Mouse (Mus musculus) lung, adult 2 months (tissue): Measurements from ENCODE around the gene Afm. TPM values are rescaled to one million over a fixed set of nuclear protein-coding genes. Genes with fewer than 3 reads are reported as not detected.

ENCODE experiments used
- DNase-seq: peaks from one replicate; pipeline ENCODE4 v3.0.0; 2022
- H3K4me1 ChIP-seq: fragments of 200-500 bp; 2 replicates; pipeline ENCODE4 v1.6.1; 2011; ENCODE audit warnings: low read length; ENCODE audit not compliant: control insufficient read depth, insufficient read depth
- H3K4me3 ChIP-seq: fragments of 200-500 bp; replicated peaks from 2 replicates; pipeline ENCODE3; 2011; ENCODE audit warnings: low read depth, mild to moderate bottlenecking, control low read depth, low read length; ENCODE audit errors: extremely low read depth
- CTCF ChIP-seq: fragments of 200-500 bp; IDR thresholded peaks from 2 replicates; pipeline ENCODE4 v1.5.1; 2011; ENCODE audit warnings: mild to moderate bottlenecking, low read length, control low read depth; ENCODE audit not compliant: insufficient read depth
- POLR2A ChIP-seq: fragments of 200-500 bp; IDR thresholded peaks from 2 replicates; pipeline ENCODE4 v1.6.1; 2011; ENCODE audit warnings: low read depth, mild to moderate bottlenecking, control low read depth, low read length, borderline replicate concordance; ENCODE audit errors: extremely low read depth
- WGBS: fragments of 180-500 bp; shearing (Covaris S2); methylation state at CpG from one replicate; pipeline ENCODE4 v1.1.7; 2018; 5-methylcytosine and 5-hydroxymethylcytosine counted together
- polyA plus RNA-seq: library from polyadenylated mRNA; depleted of rRNA; stranded (reverse); fragments of >200 nt; gene quantifications from 2 replicates; pipeline ENCODE4 v1.2.3, GENCODE M21; 2012

The Afm gene
- polyA plus RNA-seq, 1 experiment, result not detected

GRCm38 (mm10) chr5:90492440-90492839 lies 26.3 kb upstream of the Afm start:
- H3K4me3 ChIP-seq, result no peak overlapping the region
- no peak for DNase-seq
- 56% methylated on average over 9 of the region's 9 CpGs for whole genome bisulfite sequencing
- no peaks in the 10 kb centered on the region for H3K4me1 ChIP-seq
- TF ChIP-seq CTCF (no peak), POLR2A (no peak)

- TF ChIP-seq CTCF (no peak), POLR2A (no peak)
- WGBS, result 87% methylated on average over 4 of the region's 4 CpGs
- no peaks in the 10 kb centered on the region for H3K4me1 ChIP-seq
- no peak for DNase-seq
- H3K4me3 ChIP-seq, result no peak overlapping the region
Measured at GRCm38 (mm10) chr5:90494308-90494707, 24.4 kb upstream of the Afm start.

- no peak for DNase-seq
- WGBS, result 67% methylated on average over 7 of the region's 7 CpGs
- Histone ChIP-seq H3K4me3 (no peak overlapping the region), H3K4me1 (no peaks in the 10 kb centered on the region)
- TF ChIP-seq CTCF (no peak), POLR2A (no peak)
Measured at GRCm38 (mm10) chr5:90499509-90499908, 19.2 kb upstream of the Afm start.

- 4% methylated on average over 6 of the region's 6 CpGs for WGBS
- Histone ChIP-seq H3K4me3 (no peak overlapping the region), H3K4me1 (no peaks in the 10 kb centered on the region)
- TF ChIP-seq CTCF (peak; percentile 96), POLR2A (no peak)
- peak; percentile 65 for DNase-seq
Measured at GRCm38 (mm10) chr5:90500714-90501113, 18.0 kb upstream of the Afm start.

GRCm38 (mm10) chr5:90501752-90502151 lies 17.0 kb upstream of the Afm start:
- no peak for TF ChIP-seq POLR2A
- no peak for TF ChIP-seq CTCF
- H3K4me3 ChIP-seq, result no peak overlapping the region
- WGBS, result 77% methylated on average over 5 of the region's 5 CpGs
- no peak for DNase-seq
- no peaks in the 10 kb centered on the region for H3K4me1 ChIP-seq

GRCm38 (mm10) chr5:90504742-90505141 lies 14.0 kb upstream of the Afm start:
- TF ChIP-seq POLR2A, result no peak
- no peak for TF ChIP-seq CTCF
- WGBS, result 54% methylated on average over 11 of the region's 11 CpGs
- Histone ChIP-seq H3K4me1 (no peaks in the 10 kb centered on the region), H3K4me3 (no peak overlapping the region)
- DNase-seq, result no peak

- DNase-seq, result no peak
- Histone ChIP-seq H3K4me3 (no peak overlapping the region), H3K4me1 (no peaks in the 10 kb centered on the region)
- 71% methylated on average over 2 of the region's 2 CpGs for WGBS
- TF ChIP-seq POLR2A, result no peak
- no peak for TF ChIP-seq CTCF
Measured at GRCm38 (mm10) chr5:90506507-90506906, 12.2 kb upstream of the Afm start.

GRCm38 (mm10) chr5:90507411-90507949 lies 11.3 kb upstream of the Afm start:
- TF ChIP-seq POLR2A, result no peak
- no peak for TF ChIP-seq CTCF
- no peak overlapping the region for H3K4me3 ChIP-seq
- WGBS, result 71% methylated on average over 13 of the region's 13 CpGs
- no peak for DNase-seq
- no peaks in the 10 kb centered on the region for H3K4me1 ChIP-seq

- Histone ChIP-seq H3K4me1 (no peaks in the 10 kb centered on the region), H3K4me3 (no peak overlapping the region)
- WGBS, result 92% methylated on average over 5 of the region's 5 CpGs
- DNase-seq, result no peak
- TF ChIP-seq CTCF, result no peak
- no peak for TF ChIP-seq POLR2A
Measured at GRCm38 (mm10) chr5:90509828-90510592, 8.7 kb upstream of the Afm start.

- no peak overlapping the region for H3K4me3 ChIP-seq
- no peak for TF ChIP-seq POLR2A
- no peak for TF ChIP-seq CTCF
- H3K4me1 ChIP-seq, result no peaks in the 10 kb centered on the region
- 78% methylated on average over 6 of the region's 6 CpGs for WGBS
- DNase-seq, result no peak
Measured at GRCm38 (mm10) chr5:90512288-90512955, 6.3 kb upstream of the Afm start.
